Mouse (Mus musculus): ENCODE measurements at regions not wholly inside any gene's neighbourhood (a gene's known extent, or its start where the extent isn't known, plus 50 kb on each side); places are given as distances from the start of the nearest gene placed in this dataset.

DNA sequence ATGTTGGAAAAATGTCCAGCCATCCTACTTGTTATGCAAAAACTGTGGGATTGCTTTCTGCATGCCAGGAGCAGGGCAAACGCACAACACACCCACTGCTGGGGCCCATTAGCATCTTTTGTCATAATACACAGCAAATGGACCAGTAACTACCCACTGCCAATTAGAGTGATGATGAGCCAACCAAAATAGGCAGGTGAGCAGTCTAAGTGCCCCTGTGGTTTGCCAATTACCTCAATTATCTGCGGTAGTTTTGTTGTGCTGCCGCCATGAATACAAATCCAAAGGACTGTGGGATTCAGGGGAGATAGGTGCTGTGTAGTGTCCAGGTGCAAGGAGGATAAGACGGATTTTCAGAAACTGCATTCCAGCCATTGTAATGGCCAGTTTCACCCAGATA is 796.5 kb upstream of the Map3k7 start:
- WGBS (ENCODE audit: insufficient replicate concordance) = 76% methylated on average over 4 of the region's 4 CpGs

GRCm38 (mm10) chr4:31168357-31168756 is 795.5 kb upstream of the Map3k7 start:
- Histone ChIP-seq H3K4me1 (replicated peaks; ENCODE audit: control insufficient read depth in 2 of 2, insufficient read depth in 2 of 2, low read length in 1 of 2) (no peaks in the 10 kb centered on the region), H3K4me3 (ENCODE audit: insufficient read depth in 1 of 2, low read depth in 2 of 2, low read length in 2 of 2) (no peak overlapping the region), H3K27ac (no peak overlapping the region), H3K27me3 (ENCODE audit: control insufficient read depth, insufficient read depth, low read length) (no peaks in the 10 kb centered on the region), H3K9ac (replicated peaks) (no peak overlapping the region), H3K36me3 (replicated peaks; ENCODE audit: control insufficient read depth, insufficient read depth, low read depth) (no peaks in the 10 kb centered on the region), H3K4me2 (ENCODE audit: low read depth) (no peak overlapping the region), H3K9me3 (ENCODE audit: control insufficient read depth, low read length) (no peaks in the 10 kb centered on the region)
- ATAC-seq (ENCODE audit: insufficient read depth) = no peak
- no peak for DNase-seq (ENCODE audit: low read depth in 3 of 3, low spot score in 3 of 3)
- 55% methylated on average over 4 of the region's 4 CpGs for WGBS (ENCODE audit: insufficient replicate concordance)
- TF ChIP-seq EP300 (IDR thresholded peaks at IDR 0.05; ENCODE audit: low read depth) (no peak), CTCF (IDR thresholded peaks at IDR 0.05; ENCODE audit: low read depth) (no peak)

More for the DNA sequence above, 796.5 kb upstream of the Map3k7 start:
- Histone ChIP-seq H3K4me3 (ENCODE audit: insufficient read depth in 1 of 2, low read depth in 2 of 2, low read length in 2 of 2) (no peak overlapping the region), H3K36me3 (replicated peaks; ENCODE audit: control insufficient read depth, insufficient read depth, low read depth) (no peaks in the 10 kb centered on the region), H3K9me3 (ENCODE audit: control insufficient read depth, low read length) (no peaks in the 10 kb centered on the region), H3K27me3 (ENCODE audit: control insufficient read depth, insufficient read depth, low read length) (no peaks in the 10 kb centered on the region), H3K27ac (no peak overlapping the region), H3K4me1 (replicated peaks; ENCODE audit: control insufficient read depth in 2 of 2, insufficient read depth in 2 of 2, low read length in 1 of 2) (no peaks in the 10 kb centered on the region), H3K4me2 (ENCODE audit: low read depth) (no peak overlapping the region), H3K9ac (replicated peaks) (no peak overlapping the region)
- DNase-seq (ENCODE audit: low read depth in 3 of 3, low spot score in 3 of 3) (no peak), ATAC-seq (ENCODE audit: insufficient read depth) (no peak)
- TF ChIP-seq EP300 (IDR thresholded peaks at IDR 0.05; ENCODE audit: low read depth) = no peak
- no peak for TF ChIP-seq CTCF (IDR thresholded peaks at IDR 0.05; ENCODE audit: low read depth)

DNA sequence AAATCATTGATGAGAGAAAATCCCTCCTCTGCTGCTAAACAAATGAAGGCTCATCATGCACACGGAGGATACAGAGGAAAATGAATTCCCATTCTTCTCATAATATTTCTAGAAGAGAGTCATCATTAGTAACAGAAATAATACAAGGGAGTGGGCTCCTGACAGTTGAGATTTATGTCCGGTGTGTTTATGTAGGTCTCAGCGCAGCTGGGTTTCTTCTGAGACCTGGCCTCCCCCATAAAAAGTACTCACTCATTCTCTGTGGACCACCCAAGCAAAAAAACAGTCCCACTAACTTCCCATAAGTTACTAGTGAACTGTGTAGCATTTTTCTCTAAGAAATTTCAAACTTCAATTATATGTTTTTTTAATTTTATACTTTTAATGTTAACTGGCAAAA is 792.7 kb upstream of the Map3k7 start:
- WGBS (ENCODE audit: insufficient replicate concordance) = 61% methylated on average over 3 of the region's 3 CpGs
- H3K4me3 ChIP-seq (ENCODE audit: insufficient read depth in 1 of 2, low read depth in 2 of 2, low read length in 2 of 2) = no peak overlapping the region
- no peaks in the 10 kb centered on the region for H3K27me3 ChIP-seq (ENCODE audit: control insufficient read depth, insufficient read depth, low read length)
- TF ChIP-seq CTCF (IDR thresholded peaks at IDR 0.05; ENCODE audit: low read depth) (no peak), EP300 (IDR thresholded peaks at IDR 0.05; ENCODE audit: low read depth) (no peak)
- no peaks in the 10 kb centered on the region for H3K9me3 ChIP-seq (ENCODE audit: control insufficient read depth, low read length)
- no peak for ATAC-seq (ENCODE audit: insufficient read depth)
- DNase-seq (ENCODE audit: low read depth in 3 of 3, low spot score in 3 of 3) = no peak
- no peaks in the 10 kb centered on the region for H3K4me1 ChIP-seq (replicated peaks; ENCODE audit: control insufficient read depth in 2 of 2, insufficient read depth in 2 of 2, low read length in 1 of 2)
- H3K36me3 ChIP-seq (replicated peaks; ENCODE audit: control insufficient read depth, insufficient read depth, low read depth) = no peaks in the 10 kb centered on the region
- no peak overlapping the region for H3K27ac ChIP-seq
- no peak overlapping the region for H3K9ac ChIP-seq (replicated peaks)
- H3K4me2 ChIP-seq (ENCODE audit: low read depth) = no peak overlapping the region

- Histone ChIP-seq H3K9me3 (ENCODE audit: control insufficient read depth, low read length) (no peaks in the 10 kb centered on the region), H3K27me3 (ENCODE audit: control insufficient read depth, insufficient read depth, low read length) (no peaks in the 10 kb centered on the region), H3K4me2 (ENCODE audit: low read depth) (no peak overlapping the region), H3K4me1 (replicated peaks; ENCODE audit: control insufficient read depth in 2 of 2, insufficient read depth in 2 of 2, low read length in 1 of 2) (no peaks in the 10 kb centered on the region), H3K27ac (no peak overlapping the region), H3K4me3 (ENCODE audit: insufficient read depth in 1 of 2, low read depth in 2 of 2, low read length in 2 of 2) (no peak overlapping the region), H3K36me3 (replicated peaks; ENCODE audit: control insufficient read depth, insufficient read depth, low read depth) (no peaks in the 10 kb centered on the region), H3K9ac (replicated peaks) (no peak overlapping the region)
- no peak for ATAC-seq (ENCODE audit: insufficient read depth)
- TF ChIP-seq EP300 (IDR thresholded peaks at IDR 0.05; ENCODE audit: low read depth) (no peak), CTCF (IDR thresholded peaks at IDR 0.05; ENCODE audit: low read depth) (no peak)
- DNase-seq (ENCODE audit: low read depth in 3 of 3, low spot score in 3 of 3) = no peak
Observed at GRCm38 (mm10) chr4:31197852-31198251, 766.0 kb upstream of the Map3k7 start.

DNA sequence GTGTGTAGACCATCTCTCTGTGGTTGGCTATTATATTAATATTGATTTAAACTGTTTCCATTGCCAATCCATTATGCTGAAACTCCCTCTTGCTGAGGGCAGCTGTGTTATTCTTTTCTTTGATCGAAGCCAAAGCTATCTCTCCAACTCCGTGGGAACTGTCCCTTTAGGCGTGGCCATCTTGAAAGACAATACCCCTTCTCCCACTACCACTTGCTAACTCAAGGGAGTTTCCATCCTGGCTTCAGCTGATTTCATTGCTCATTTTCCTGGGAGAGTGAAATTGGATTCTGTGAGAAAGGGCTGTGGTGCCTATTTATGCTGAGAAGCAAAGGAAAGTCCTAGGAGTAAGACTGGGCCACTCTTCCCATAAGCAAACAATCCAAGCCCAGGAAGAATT is 760.6 kb upstream of the Map3k7 start:
- no peak overlapping the region for H3K4me3 ChIP-seq (ENCODE audit: insufficient read depth in 1 of 2, low read depth in 2 of 2, low read length in 2 of 2)
- no peak overlapping the region for H3K9ac ChIP-seq (replicated peaks)
- H3K27me3 ChIP-seq (ENCODE audit: control insufficient read depth, insufficient read depth, low read length) = no peaks in the 10 kb centered on the region
- no peak for DNase-seq (ENCODE audit: low read depth in 3 of 3, low spot score in 3 of 3)
- no peaks in the 10 kb centered on the region for H3K36me3 ChIP-seq (replicated peaks; ENCODE audit: control insufficient read depth, insufficient read depth, low read depth)
- H3K4me2 ChIP-seq (ENCODE audit: low read depth) = no peak overlapping the region
- H3K27ac ChIP-seq = no peak overlapping the region
- no peaks in the 10 kb centered on the region for H3K9me3 ChIP-seq (ENCODE audit: control insufficient read depth, low read length)
- H3K4me1 ChIP-seq (replicated peaks; ENCODE audit: control insufficient read depth in 2 of 2, insufficient read depth in 2 of 2, low read length in 1 of 2) = no peaks in the 10 kb centered on the region
- no peak for ATAC-seq (ENCODE audit: insufficient read depth)
- no peak for TF ChIP-seq CTCF (IDR thresholded peaks at IDR 0.05; ENCODE audit: low read depth)
- no peak for TF ChIP-seq EP300 (IDR thresholded peaks at IDR 0.05; ENCODE audit: low read depth)
- 55% methylated on average over 3 of the region's 3 CpGs for WGBS (ENCODE audit: insufficient replicate concordance)
